Mouse (Mus musculus) frontal cortex, postnatal 10 days (tissue): ENCODE results near the gene Cpt1a.

Source experiments
- DNase-seq, 2 experiments: peaks; one replicate each; pipeline ENCODE4 v3.0.0; 2022; ENCODE audit warnings: low spot score in 2 of 2, mixed read lengths in 1 of 2

Gene Cpt1a

GRCm38 (mm10) chr19:3365089-3365488, 43.0 kb downstream of the Cpt1a start:
- no peak for DNase-seq

- DNase-seq: no peak
These were observed 46.1 kb downstream of the Cpt1a start for GRCm38 (mm10) chr19:3368276-3368675.

- no peak for DNase-seq
These were observed 51.2 kb downstream of the Cpt1a start for GRCm38 (mm10) chr19:3373380-3373779.

- no peak for DNase-seq
These were observed 51.9 kb downstream of the Cpt1a start for GRCm38 (mm10) chr19:3374028-3374427.

- DNase-seq: no peak
These were observed 53.9 kb downstream of the Cpt1a start for GRCm38 (mm10) chr19:3375945-3376495.

- no peak for DNase-seq
These were observed 55.0 kb downstream of the Cpt1a start for GRCm38 (mm10) chr19:3376966-3377715.

GRCm38 (mm10) chr19:3378614-3379013, 56.5 kb downstream of the Cpt1a start:
- DNase-seq: no peak

GRCm38 (mm10) chr19:3388061-3388460, 65.9 kb downstream of the Cpt1a start:
- no peak for DNase-seq

- DNase-seq: peak; percentile 89 to 93
These were observed 66.5 kb downstream of the Cpt1a start, which contains the start of gene Tesmin for GRCm38 (mm10) chr19:3388629-3389057. Gene Tesmin, plus strand, starts transcription at chr19:3388857.

GRCm38 (mm10) chr19:3389089-3389488, 67.0 kb downstream of the Cpt1a start:
- peak; percentile 80 to 88 for DNase-seq

GRCm38 (mm10) chr19:3392384-3392783, 70.2 kb downstream of the Cpt1a start:
- no peak for DNase-seq

GRCm38 (mm10) chr19:3394216-3394615, 72.1 kb downstream of the Cpt1a start:
- DNase-seq: no peak

GRCm38 (mm10) chr19:3400057-3400456, 77.9 kb downstream of the Cpt1a start:
- DNase-seq: no peak

GRCm38 (mm10) chr19:3401504-3401903, 79.4 kb downstream of the Cpt1a start:
- DNase-seq: no peak

GRCm38 (mm10) chr19:3401943-3402342, 79.8 kb downstream of the Cpt1a start:
- no peak for DNase-seq

- DNase-seq: no peak
These were observed 80.3 kb downstream of the Cpt1a start for GRCm38 (mm10) chr19:3402390-3402789.

GRCm38 (mm10) chr19:3404030-3404429, 81.9 kb downstream of the Cpt1a start:
- DNase-seq: no peak

- DNase-seq: no peak
These were observed 83.6 kb downstream of the Cpt1a start for GRCm38 (mm10) chr19:3405531-3406281.

GRCm38 (mm10) chr19:3414268-3414733, 92.2 kb downstream of the Cpt1a start, which contains the start of gene Gal:
Gene Gal, minus strand, starts transcription at chr19:3414544.
- no peak for DNase-seq

- DNase-seq: peak in 1 of 2 experiments; percentile 23
These were observed 97.1 kb downstream of the Cpt1a start for GRCm38 (mm10) chr19:3419251-3419650.

- DNase-seq: no peak
These were observed 100.4 kb downstream of the Cpt1a start for GRCm38 (mm10) chr19:3422488-3422887.

- no peak for DNase-seq
These were observed 100.8 kb downstream of the Cpt1a start for GRCm38 (mm10) chr19:3422981-3423380.
